Mouse (Mus musculus) E14TG2a.4 (cell line): Measurements from ENCODE around the gene Ap5m1.
A peak's percentile ranks its signal among the peaks of the same experiment; 100 is the strongest.

Source experiments
- H3K27me3 ChIP-seq: 2 replicates; pipeline ENCODE4 v1.6.1; 2014; ENCODE audit warnings: low read length, control low read depth; ENCODE audit not compliant: insufficient read depth
- H3K36me3 ChIP-seq: 2 replicates; pipeline ENCODE4 v1.6.1; 2014; ENCODE audit warnings: low read length, control low read depth; ENCODE audit not compliant: insufficient read depth
- H3K4me1 ChIP-seq: replicated peaks from 2 replicates; pipeline ENCODE4 v1.6.1; 2014; ENCODE audit warnings: low read depth, low read length, control low read depth
- H3K4me3 ChIP-seq: replicated peaks from 2 replicates; pipeline ENCODE4 v1.5.1; 2014; ENCODE audit warnings: mild to moderate bottlenecking, low read length
- H3K9me3 ChIP-seq: 2 replicates; pipeline ENCODE4 v1.6.1; 2014; ENCODE audit warnings: low read length, control low read depth
- CTCF ChIP-seq: conservative IDR thresholded peaks from 2 replicates; pipeline ENCODE4 v1.5.1; 2014; ENCODE audit warnings: low read length
- NANOG ChIP-seq: IDR thresholded peaks from 2 replicates; pipeline ENCODE4 v1.6.1; 2014; ENCODE audit warnings: borderline replicate concordance, low read length, mixed read lengths
- POU5F1 ChIP-seq: IDR thresholded peaks from 2 replicates; pipeline ENCODE4 v1.6.1; 2014; ENCODE audit warnings: low read length, borderline replicate concordance

The Ap5m1 gene

GRCm38 (mm10) chr14:49065529-49066273 lies at the start of gene Ap5m1:
TSS of gene Ap5m1 (plus strand) at chr14:49066097.
- Histone ChIP-seq H3K9me3 (no peaks in the 10 kb centered on the region), H3K36me3 (no peaks in the 10 kb centered on the region), H3K4me1 (peaks cover 22% of the 10 kb centered on the region), H3K4me3 (peak within 1 kb of the TSS; percentile 93), H3K27me3 (no peaks in the 10 kb centered on the region)
- TF ChIP-seq CTCF (no peak), NANOG (no peak), POU5F1 (no peak)

- H3K27me3 ChIP-seq, result no peaks in the 10 kb centered on the region
- H3K4me1 ChIP-seq, result no peaks in the 10 kb centered on the region
- no peak overlapping the region for H3K4me3 ChIP-seq
- no peak for TF ChIP-seq NANOG
- no peaks in the 10 kb centered on the region for H3K9me3 ChIP-seq
- H3K36me3 ChIP-seq, result peaks cover 13% of the 10 kb centered on the region
These were observed 46.1 kb upstream of the Ap5m1 start for GRCm38 (mm10) chr14:49019765-49020164.

- 0 out of 2 replicates have a peak, but pooled peaks cover 6% of the 10 kb centered on the region for H3K36me3 ChIP-seq
- H3K4me1 ChIP-seq, result no peaks in the 10 kb centered on the region
- no peak for TF ChIP-seq CTCF
- TF ChIP-seq POU5F1, result no peak
- TF ChIP-seq NANOG, result no peak
- no peak overlapping the region for H3K4me3 ChIP-seq
- no peaks in the 10 kb centered on the region for H3K27me3 ChIP-seq
- H3K9me3 ChIP-seq, result no peaks in the 10 kb centered on the region
These were observed 38.7 kb upstream of the Ap5m1 start for GRCm38 (mm10) chr14:49027040-49027778.

- H3K4me1 ChIP-seq, result no peaks in the 10 kb centered on the region
- no peak for TF ChIP-seq NANOG
- peak; percentile 42 for TF ChIP-seq CTCF
These were observed 38.0 kb upstream of the Ap5m1 start for GRCm38 (mm10) chr14:49027779-49028368.

GRCm38 (mm10) chr14:49028991-49029390 lies 36.9 kb upstream of the Ap5m1 start:
- TF ChIP-seq POU5F1, result no peak

More at GRCm38 (mm10) chr14:49027779-49028368, 38.0 kb upstream of the Ap5m1 start:
- Histone ChIP-seq H3K4me3 (no peak overlapping the region), H3K36me3 (0 out of 2 replicates have a peak, but pooled peaks cover 8% of the 10 kb centered on the region), H3K9me3 (no peaks in the 10 kb centered on the region), H3K27me3 (no peaks in the 10 kb centered on the region)

GRCm38 (mm10) chr14:49045610-49046009 lies 20.3 kb upstream of the Ap5m1 start:
- Histone ChIP-seq H3K27me3 (no peaks in the 10 kb centered on the region), H3K4me3 (no peak overlapping the region), H3K9me3 (no peaks in the 10 kb centered on the region), H3K4me1 (no peaks in the 10 kb centered on the region), H3K36me3 (0 out of 2 replicates have a peak, but pooled peaks cover 3% of the 10 kb centered on the region)
- TF ChIP-seq NANOG (no peak), POU5F1 (no peak), CTCF (no peak)

More at GRCm38 (mm10) chr14:49028991-49029390, 36.9 kb upstream of the Ap5m1 start:
- Histone ChIP-seq H3K4me3 (no peak overlapping the region), H3K4me1 (no peaks in the 10 kb centered on the region), H3K9me3 (no peaks in the 10 kb centered on the region), H3K36me3 (peaks cover 14% of the 10 kb centered on the region), H3K27me3 (no peaks in the 10 kb centered on the region)

- Histone ChIP-seq H3K4me1 (no peaks in the 10 kb centered on the region), H3K9me3 (no peaks in the 10 kb centered on the region), H3K36me3 (0 out of 2 replicates have a peak, but pooled peaks cover 8% of the 10 kb centered on the region), H3K27me3 (no peaks in the 10 kb centered on the region), H3K4me3 (no peak overlapping the region)
- no peak for TF ChIP-seq POU5F1
- TF ChIP-seq CTCF, result no peak
- no peak for TF ChIP-seq NANOG
These were observed 16.4 kb upstream of the Ap5m1 start for GRCm38 (mm10) chr14:49049492-49049891.

GRCm38 (mm10) chr14:49063838-49064237 lies 2.1 kb upstream of the Ap5m1 start:
- TF ChIP-seq POU5F1 (no peak), CTCF (no peak), NANOG (no peak)
- Histone ChIP-seq H3K36me3 (no peaks in the 10 kb centered on the region), H3K27me3 (no peaks in the 10 kb centered on the region), H3K4me1 (peaks cover 19% of the 10 kb centered on the region), H3K9me3 (no peaks in the 10 kb centered on the region), H3K4me3 (no peak overlapping the region)
